Mouse (Mus musculus) left cerebral cortex, postnatal 10 days (tissue): Measurements from ENCODE around the gene Zfp277. TPM values are rescaled to one million over a fixed set of nuclear protein-coding genes. Genes with fewer than 3 reads are reported as not detected.

Source experiments
- DNase-seq, 2 experiments: peaks; one replicate each; pipeline ENCODE4 v3.0.0; 2021 to 2022; ENCODE audit warnings: low spot score in 2 of 2, mixed read lengths in 1 of 2; ENCODE audit errors: extremely low spot score in 1 of 2
- intact Hi-C: fragments of 180-260 bp; cut with DNase I; formaldehyde crosslinking; loops from one replicate; pipeline ENCODE4 v1.15.1; 2025
- total RNA-seq, 2 experiments: library from RNA; stranded (reverse); gene quantifications; 2 replicates each; pipeline ENCODE4 v1.2.3; 2021

Gene Zfp277
- total RNA-seq, result 10 to 100 TPM; 22.8 to 25.0 TPM

DNA sequence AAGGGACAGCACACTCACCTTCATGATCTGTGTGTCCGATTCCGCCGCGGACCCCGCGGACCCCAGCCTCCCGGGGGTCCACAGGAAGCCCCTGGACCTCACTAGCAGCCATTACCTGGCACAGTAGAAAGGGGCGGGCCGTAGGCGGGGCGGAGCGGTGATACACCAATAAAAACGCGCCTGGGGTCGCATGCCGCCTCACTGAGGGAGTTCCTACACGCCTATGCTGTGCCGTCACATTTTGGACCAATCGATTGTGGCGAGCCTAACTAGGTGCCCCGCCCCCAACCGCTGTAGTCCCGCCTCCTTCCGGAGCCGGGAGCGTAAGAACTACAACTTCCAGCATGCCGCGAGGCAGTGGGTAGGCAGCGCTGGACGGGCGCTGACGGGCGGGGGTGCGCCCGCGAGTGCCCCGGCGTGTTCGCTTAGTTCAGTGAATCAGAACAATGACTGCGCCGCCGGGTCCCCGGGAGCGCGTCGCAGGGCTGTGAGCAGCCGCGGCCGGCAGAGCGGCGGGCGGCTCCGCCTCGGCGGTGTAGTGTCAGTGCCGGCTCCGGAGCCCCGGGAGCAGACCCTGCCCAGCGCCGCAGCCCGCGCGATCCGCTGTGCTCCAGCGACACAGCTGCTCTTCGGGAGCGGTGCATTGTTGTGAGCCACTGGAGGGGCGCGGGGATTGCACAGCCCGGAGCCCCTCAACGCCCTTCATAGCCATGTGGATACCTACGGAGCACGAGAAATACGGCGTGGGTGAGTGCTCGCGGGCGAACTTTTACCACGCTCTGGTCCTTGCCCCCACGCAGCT lies at the start of gene Zfp277, which contains the start of gene Dock4:
TSS of gene Zfp277 (minus strand) at position 255 of the 802 bp plus-strand sequence.
TSS of gene Dock4 (plus strand) at position 305 of the 802 bp plus-strand sequence.
- intact Hi-C loops, result loop anchor here (5.0 to 10.0 kb wide), 3 partner anchors 51 to 349 kb away; no protein-coding TSS in a partner anchor
- DNase-seq, result peak; percentile 99

DNA sequence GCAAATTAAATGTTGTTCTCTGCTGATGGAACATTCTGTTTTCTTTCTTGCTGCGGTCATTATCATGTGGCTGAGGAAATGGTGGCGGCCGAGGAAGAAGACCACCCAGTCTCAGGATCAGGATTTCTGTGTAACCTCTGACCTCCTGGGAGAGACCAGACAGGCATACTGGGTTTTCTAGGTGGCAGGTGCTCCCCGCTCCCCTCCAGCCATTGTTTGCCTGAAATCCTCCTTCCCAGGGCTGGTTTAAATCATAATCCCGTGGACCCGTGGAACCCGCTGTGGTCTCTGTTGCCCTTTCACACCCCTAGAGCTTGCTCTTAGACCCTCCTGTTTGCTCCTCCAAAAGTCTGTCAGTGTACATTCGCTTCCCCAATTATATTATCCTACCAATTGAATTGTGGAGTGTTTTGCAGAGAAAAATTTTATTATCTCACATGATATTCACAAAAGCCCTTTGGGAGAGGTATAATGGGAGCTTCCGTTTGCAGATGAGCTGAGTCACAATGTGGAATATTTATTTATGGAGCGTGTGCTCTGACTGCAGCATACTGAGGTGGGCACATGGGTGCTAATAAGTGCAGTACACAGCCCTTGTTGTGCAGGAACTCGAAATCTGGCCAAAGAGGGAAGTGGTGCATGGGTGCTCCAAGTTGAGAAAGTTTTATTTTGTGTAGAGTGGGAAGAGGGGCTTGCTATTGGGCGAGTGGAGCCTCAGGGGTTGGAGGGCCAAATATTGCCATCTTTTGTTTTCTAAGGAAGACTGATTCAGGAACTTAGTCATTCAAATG lies 40.5 kb upstream of the Zfp277 start:
- intact Hi-C loops, result no loop called here
- DNase-seq, result no peak

DNA sequence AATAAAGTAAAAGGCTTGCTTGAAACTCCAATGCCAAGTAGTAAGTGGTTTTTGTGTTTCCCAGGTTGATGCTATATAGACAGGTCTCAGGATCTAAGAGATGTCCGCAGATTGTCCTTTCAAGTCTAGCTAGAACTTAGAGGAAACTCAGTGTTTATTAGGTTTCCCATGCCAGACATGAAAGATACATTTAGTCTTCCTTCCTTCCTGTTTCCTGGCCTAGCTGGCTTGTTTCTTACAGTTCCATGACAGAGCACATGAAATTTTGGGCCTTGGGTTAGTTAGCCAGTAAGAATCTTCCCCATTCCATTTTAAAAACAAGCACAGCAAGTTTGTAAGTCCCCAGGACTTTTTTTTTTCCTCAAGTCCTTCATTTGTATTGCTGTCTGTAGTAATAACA lies 39.5 kb upstream of the Zfp277 start:
- DNase-seq, result no peak
- intact Hi-C loops, result no loop called here

DNA sequence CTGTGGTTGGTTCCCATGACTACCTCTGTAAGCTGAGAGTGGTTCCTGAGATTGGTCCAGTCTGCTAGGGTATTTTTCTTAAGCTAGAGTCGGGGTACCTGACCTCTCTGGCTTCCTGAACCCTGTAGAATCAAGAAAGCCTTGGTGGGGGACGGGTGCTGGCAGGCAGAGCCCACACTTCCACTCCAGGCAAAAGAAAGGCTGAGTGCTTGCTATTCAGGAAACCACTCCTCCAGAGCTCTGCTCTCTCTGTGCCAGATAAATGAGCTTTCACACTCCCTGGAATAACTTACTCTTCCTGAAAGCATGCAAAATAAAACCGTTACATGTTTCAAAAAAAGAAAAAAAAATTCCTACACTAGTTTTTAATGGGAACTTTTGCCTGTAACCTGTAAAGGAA lies 38.5 kb upstream of the Zfp277 start:
- DNase-seq, result no peak
- intact Hi-C loops, result no loop called here

DNA sequence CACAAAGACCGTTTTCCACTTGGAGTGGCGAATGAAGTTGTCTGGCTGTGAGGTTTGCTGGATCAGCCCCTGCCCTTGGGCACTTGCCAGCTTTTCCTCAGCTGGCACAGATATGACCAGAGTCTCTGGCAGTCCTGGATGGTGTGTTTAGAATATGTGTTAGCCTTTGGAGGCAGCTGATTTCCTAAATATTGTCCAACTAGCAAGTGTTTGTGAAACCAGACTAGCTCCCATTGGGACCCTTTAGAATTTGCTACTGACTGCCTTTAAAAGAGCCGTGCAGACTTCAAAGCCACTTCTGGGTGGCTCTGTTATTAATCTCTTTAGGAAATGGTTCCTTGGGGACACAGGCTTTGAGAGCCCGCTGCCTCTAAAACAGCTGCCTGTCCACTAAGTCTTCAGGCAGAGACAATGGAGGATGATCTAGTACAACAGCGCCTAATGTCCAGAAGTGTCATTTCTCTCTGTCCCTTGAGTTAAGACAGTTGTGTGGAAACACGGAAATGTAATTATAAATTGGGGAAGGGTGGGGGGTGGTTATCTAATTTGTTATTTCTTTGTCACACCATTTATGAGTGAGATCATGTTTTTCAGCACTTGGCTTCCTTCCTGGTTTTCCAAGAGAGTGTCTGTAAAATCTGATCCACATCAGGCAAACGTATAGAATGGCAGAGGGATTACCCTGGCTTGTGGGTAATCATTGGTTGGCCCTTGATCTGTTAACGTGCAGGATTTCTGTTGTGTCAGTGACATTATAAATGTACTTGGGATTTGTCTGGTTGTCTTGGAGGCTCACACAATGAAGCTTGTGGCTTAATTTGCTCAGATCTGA lies 32.1 kb upstream of the Zfp277 start:
- peak in 1 of 2 experiments; percentile 49 for DNase-seq
- intact Hi-C loops, result no loop called here

DNA sequence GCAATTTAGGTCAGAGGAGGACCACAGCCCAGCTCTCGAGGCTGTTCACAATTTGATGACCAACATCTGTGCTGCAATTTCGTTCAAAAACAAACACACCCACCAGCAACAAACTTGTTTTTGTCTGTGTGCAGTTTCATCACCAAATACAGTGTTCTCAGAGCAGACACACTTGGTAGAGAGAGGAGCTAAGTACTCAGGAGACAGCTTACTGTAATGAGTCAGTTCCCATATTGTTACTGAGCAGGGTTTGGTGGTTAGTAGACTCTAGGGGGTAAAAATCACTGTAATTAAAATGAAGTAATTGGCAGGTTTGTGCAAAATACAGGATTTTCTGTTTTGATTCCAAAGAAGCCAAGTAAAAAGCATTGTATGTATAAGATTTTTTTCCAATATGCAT lies 28.0 kb upstream of the Zfp277 start:
- DNase-seq, result no peak
- intact Hi-C loops, result no loop called here

DNA sequence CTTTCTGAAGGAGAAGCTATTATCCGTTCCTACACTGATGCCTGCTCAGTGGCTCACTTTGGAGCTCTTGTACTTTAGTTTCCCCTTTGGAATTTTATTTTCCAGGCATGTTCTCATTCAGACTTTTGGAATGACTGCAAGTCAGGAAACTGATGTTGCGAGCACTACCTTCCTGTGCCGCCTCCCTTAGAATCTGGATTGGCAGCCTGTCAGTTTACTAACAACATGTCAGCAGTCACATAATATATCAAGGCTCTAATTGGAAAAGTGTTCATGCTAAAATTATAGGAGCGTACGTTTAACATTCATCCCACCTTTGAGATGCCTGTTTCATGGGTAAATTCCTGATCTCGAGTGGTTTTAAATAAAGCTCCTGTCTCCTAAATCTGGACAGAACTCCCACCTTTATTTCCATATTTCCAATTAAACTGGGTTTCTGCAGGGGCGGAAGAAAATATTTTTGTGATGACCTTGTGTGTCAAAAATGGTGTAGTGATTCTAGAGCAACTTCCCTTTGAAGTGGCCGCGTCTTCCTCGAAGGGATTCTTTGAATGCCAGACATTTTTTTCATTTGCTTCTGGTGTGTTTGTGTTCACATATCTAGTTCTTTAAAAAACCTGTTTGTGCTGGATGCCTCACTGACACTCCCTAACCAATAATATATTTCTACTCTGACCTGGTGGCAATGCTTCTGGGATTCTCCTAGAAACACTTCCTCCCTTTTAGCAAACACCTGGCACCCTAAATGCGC lies 26.1 kb upstream of the Zfp277 start:
- intact Hi-C loops, result no loop called here
- DNase-seq, result no peak

DNA sequence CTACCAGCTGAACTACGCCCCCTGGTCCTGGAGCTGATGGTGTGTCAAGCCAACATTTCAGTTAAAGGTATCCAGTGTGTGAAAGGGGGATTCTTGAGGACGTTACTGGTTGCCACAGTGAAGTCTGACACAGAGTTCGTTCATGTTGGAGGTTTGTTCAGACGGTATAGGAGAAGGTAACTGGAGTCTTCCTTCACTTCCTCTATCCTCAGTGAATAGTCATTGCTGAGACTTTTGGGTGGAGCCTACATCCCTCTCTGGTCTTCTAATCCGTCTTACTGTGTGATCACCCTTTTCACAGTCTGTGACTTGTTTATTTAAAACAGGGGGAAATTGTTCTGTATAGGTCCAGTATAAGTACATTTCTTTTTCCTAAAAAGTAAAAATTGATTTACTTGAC lies 23.3 kb upstream of the Zfp277 start:
- DNase-seq, result no peak
- intact Hi-C loops, result no loop called here

DNA sequence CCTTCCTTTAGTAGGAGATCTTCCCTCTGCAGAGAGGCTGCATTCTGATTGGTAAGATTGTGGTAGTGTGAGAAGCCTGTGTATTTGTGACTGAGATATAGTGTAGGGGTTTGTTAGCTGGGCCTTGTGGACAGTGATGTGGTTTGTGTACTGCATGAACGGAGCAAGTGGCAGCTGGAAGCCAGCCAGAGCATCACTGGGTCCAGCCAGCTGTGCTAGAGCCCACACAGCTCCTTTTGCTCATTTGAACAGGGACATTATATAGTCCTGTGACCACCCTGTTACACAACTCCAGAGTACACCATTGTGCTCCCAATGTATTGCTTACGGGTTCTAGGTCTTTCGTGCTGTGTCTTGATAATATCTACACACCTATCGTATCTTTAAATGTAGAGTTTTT lies 22.5 kb upstream of the Zfp277 start:
- peak; percentile 44 to 70 for DNase-seq
- intact Hi-C loops, result no loop called here

DNA sequence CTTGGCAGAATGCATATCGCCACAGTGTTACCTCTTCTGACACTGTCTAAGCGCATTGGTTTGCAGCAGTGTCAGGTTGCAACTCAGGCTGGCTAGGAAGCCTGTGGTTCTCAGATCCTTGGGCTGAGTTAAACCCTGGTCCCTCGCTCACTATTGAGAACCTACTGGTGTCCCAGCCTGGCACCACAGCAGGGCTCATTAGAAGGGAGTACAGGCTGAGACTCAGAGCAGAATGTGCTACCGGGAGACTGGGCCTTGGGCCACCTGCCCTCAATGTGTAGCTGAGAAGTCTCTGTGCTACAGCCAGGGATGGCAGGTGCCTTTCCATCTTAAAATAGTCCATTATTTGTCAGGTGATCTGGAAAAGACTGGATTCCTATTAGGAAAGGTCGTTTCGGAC lies 18.6 kb upstream of the Zfp277 start:
- peak; percentile 34 to 48 for DNase-seq
- intact Hi-C loops, result no loop called here

DNA sequence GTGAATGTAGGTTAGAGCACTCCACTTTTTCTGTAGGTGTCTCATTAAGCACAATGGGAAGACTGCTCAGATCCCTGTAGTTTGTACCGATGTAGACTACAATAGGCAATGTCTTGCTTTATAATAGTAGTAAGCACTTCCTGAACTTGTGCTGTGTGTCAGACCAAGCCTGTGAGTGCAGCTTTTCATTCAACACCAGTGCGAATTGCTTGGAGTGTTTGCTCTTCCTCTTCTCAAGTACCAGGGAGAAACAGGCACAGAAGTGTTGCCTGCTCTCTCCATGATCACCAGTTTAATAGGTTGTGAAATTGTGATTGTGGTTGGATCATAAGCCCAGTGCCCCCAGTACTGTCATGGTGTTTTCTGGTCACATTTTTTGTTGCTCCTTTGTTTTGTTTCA lies 18.1 kb upstream of the Zfp277 start:
- DNase-seq, result no peak
- intact Hi-C loops, result no loop called here

DNA sequence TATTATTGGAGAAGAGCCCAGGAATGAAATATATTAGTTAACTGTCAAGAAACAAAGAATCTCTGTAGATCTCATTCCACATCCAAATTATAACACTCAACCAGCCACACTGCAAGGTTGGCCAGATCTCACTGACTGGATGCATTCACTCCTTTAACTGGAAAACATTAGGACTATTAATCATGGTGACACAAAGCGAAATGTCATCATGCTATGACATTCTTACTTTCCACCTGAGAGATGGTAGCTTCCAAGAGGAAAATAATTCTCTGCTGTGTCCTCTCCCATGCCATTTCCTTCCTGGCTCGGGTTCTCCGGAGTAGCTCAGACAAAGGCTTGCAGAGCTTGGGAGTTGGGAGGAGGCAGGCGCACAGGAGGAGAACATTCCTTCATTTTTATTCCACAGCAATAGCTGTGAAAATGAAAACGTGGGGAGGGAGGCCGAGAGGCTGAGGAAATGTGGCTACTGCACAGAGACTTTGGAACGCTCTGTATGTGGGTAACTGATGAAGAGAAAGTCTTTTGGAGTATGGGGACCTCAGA lies 17.1 kb upstream of the Zfp277 start:
- DNase-seq, result no peak
- intact Hi-C loops, result no loop called here

DNA sequence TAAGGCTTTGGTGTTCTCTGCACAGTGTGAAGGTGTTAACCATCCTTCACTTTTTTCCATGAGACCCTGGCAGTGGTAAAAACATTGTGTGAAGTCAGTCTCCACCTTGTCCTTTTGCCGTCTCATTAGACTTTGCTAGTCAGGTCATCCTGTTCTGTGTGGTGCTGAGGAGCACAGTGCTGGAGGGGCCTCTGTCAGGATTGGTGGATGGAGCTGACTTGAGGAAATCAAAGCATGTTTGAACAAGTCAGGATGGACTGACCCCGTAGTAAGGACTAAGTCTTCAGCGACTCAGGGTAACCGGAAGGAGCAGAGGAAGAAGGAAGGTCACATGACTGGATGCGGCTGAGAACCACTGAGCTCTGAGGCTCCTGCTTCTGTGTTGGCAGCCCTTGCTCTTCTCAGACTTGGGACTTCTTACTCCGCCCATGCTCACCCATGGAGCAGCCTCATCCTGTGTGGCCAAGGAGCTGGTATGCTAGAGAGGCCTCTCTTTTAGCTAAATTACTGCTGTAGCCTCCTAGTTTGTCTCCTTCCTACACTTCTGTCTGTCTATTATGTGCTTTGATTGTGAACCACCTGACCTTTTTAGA lies 14.1 kb upstream of the Zfp277 start:
- intact Hi-C loops, result no loop called here

DNA sequence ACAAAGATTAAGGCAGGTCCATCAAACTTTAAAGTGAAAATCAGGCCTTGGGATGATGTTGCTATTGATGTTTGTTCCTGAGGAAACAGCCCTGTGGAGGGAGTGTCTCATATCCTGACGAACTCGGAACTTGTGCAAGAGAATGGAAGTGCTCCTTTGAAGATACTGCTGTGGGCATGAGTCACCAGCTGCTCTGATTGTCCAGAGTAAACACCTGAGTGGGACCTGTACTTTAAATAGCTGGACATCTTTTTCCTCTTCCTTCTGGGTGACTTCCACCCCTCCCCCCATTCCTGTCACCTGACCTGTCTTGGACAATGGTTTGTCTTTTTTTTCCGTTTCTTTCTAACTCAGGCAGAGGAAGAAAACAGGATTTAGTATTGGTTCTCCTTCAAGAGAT lies 13.3 kb upstream of the Zfp277 start:
- DNase-seq, result peak in 1 of 2 experiments; percentile 78
- intact Hi-C loops, result no loop called here

More for the DNA sequence above, 14.1 kb upstream of the Zfp277 start:
- no peak for DNase-seq

DNA sequence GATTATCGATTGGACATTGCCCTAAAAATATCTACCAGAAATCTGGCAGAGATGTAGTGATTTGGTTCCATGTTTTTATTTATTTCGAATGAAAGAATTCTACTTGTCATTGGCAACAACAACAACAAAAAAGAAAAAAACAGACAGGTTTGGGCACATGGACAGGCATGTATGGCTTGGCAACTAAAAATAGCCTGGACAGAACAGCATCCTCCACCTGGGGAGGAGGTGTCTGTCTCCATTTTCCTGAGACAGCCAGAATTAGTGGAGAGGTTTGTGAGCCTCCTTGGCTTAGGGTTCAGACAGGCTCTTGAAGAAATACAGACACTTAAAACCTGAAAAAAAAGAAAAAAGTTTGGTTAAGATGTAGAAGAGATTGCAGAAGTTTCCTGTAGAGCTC lies 10.8 kb upstream of the Zfp277 start:
- no peak for DNase-seq
- intact Hi-C loops, result no loop called here

DNA sequence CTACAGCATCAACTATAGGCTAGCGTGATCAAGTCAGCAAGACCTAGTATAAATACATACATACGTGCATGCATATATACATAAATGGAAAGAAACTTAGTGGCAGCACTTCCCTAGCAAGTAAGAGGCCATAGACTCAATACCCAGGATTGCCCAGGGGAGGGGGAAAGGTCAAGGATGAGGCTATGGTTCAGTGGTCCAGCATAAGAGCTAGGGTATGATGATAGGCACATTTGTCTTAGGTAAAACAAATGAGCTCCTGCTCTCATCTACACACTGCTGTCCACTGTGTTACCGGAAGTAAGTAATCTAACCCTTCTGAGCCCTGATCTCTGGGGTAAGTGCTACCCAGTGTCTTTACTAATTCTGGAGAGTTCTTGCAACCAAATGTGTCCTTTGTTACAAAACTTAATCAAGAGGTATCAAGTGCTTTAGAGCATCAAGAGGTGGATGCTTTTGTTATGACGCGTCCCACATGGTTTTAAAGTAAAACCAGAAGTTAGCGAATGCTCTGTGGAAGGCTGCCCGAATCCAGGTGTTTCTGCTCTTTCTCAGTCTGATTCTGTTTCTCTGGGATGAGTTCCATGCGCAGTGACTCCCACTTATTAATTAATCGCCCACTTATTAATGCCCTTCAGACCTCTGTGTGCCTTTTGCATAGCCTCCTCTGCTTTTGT lies 3.6 kb upstream of the Zfp277 start:
- intact Hi-C loops, result loop anchor here (5.0 to 10.0 kb wide), 3 partner anchors 48 to 346 kb away; no protein-coding TSS in a partner anchor
- no peak for DNase-seq
